Mouse (Mus musculus) embryonic facial prominence, embryonic 12.5 days (tissue): ENCODE measurements around the gene Slit2. TPM values are rescaled to one million over a fixed set of nuclear protein-coding genes. Genes with fewer than 3 reads are reported as not detected.
"Not testable (repeated sequence)": the region's sequence is repeated elsewhere in the genome, so short reads cannot be mapped to it uniquely, and the experiment has no call there.

ENCODE experiments used
- ATAC-seq: fragments of 200-750 bp; cut with Nextera tagmentation; 2 replicates; pipeline ENCODE4 v1.8.0; 2017; ENCODE audit not compliant: insufficient number of reproducible peaks, insufficient read depth, low FRiP score, low TSS enrichment
- H3K27ac ChIP-seq: fragments of 300-500 bp; sonication (generic); 2 replicates; pipeline ENCODE4 v1.5.1; 2016; ENCODE audit warnings: mild to moderate bottlenecking
- H3K27me3 ChIP-seq: fragments of 300-500 bp; sonication (generic); 2 replicates; pipeline ENCODE4 v1.6.1; 2016; ENCODE audit warnings: mild to moderate bottlenecking, moderate library complexity
- H3K36me3 ChIP-seq: fragments of 300-500 bp; sonication (generic); 2 replicates; pipeline ENCODE4 v1.6.1; 2016; ENCODE audit warnings: mild to moderate bottlenecking
- H3K4me1 ChIP-seq: fragments of 300-500 bp; sonication (generic); 2 replicates; pipeline ENCODE4 v1.6.1; 2016
- H3K4me2 ChIP-seq: fragments of 300-500 bp; sonication (generic); replicated peaks from 2 replicates; pipeline ENCODE4 v1.6.1; 2016; ENCODE audit warnings: mild to moderate bottlenecking, moderate library complexity
- H3K4me3 ChIP-seq: fragments of 300-500 bp; sonication (generic); 2 replicates; pipeline ENCODE4 v1.5.1; 2016; ENCODE audit warnings: mild to moderate bottlenecking
- H3K9ac ChIP-seq: fragments of 300-500 bp; sonication (generic); 2 replicates; pipeline ENCODE4 v1.6.1; 2016; ENCODE audit warnings: mild to moderate bottlenecking, moderate library complexity
- H3K9me3 ChIP-seq: fragments of 300-500 bp; sonication (generic); 2 replicates; pipeline ENCODE4 v1.6.1; 2016; ENCODE audit warnings: mild to moderate bottlenecking, moderate library complexity
- WGBS: fragments of 180-500 bp; shearing (Covaris S2); methylation state at CpG from one replicate; pipeline ENCODE4 v1.1.7; 2016; 5-methylcytosine and 5-hydroxymethylcytosine counted together
- polyA plus RNA-seq: library from polyadenylated mRNA; unstranded; fragments of >200 nt; fragmentation: Nextera tagmentation; extraction: Ambion mirVana; gene quantifications from 2 replicates; pipeline ENCODE4 v1.2.1, GENCODE M21; 2016

The Slit2 gene
- polyA plus RNA-seq, 1 experiment from 2014 or later, result 37.1 TPM

GRCm38 (mm10) chr5:48160829-48161228, 177.9 kb downstream of the Slit2 start:
- ATAC-seq, result no peak
- H3K4me2 ChIP-seq, result no peak overlapping the region
- H3K4me1 ChIP-seq, result no peaks in the 10 kb centered on the region
- 83% methylated on average over 3 of the region's 3 CpGs for WGBS
- no peak overlapping the region for H3K9ac ChIP-seq
- H3K9me3 ChIP-seq, result no peaks in the 10 kb centered on the region
- no peaks in the 10 kb centered on the region for H3K27me3 ChIP-seq
- no peak overlapping the region for H3K27ac ChIP-seq
- no peaks in the 10 kb centered on the region for H3K36me3 ChIP-seq
- no peak overlapping the region for H3K4me3 ChIP-seq

- no peak for ATAC-seq
- H3K27me3 ChIP-seq, result no peaks in the 10 kb centered on the region
- H3K4me2 ChIP-seq, result no peak overlapping the region
- H3K36me3 ChIP-seq, result no peaks in the 10 kb centered on the region
- 63% methylated on average over 9 of the region's 9 CpGs for WGBS
- no peak overlapping the region for H3K4me3 ChIP-seq
- no peak overlapping the region for H3K27ac ChIP-seq
- H3K4me1 ChIP-seq, result no peaks in the 10 kb centered on the region
- no peaks in the 10 kb centered on the region for H3K9me3 ChIP-seq
- no peak overlapping the region for H3K9ac ChIP-seq
Measured at GRCm38 (mm10) chr5:48181646-48182302, 198.8 kb downstream of the Slit2 start.

GRCm38 (mm10) chr5:48184358-48184757, 201.4 kb downstream of the Slit2 start:
- Histone ChIP-seq H3K27me3 (no peaks in the 10 kb centered on the region), H3K36me3 (no peaks in the 10 kb centered on the region), H3K27ac (no peak overlapping the region), H3K4me3 (no peak overlapping the region), H3K4me1 (no peaks in the 10 kb centered on the region; the same call in 1 of the 2 replicates), H3K9ac (no peak overlapping the region), H3K4me2 (no peak overlapping the region), H3K9me3 (no peaks in the 10 kb centered on the region)
- no peak for ATAC-seq
- WGBS, result 70% methylated on average over 8 of the region's 8 CpGs

GRCm38 (mm10) chr5:48187819-48188218, 204.9 kb downstream of the Slit2 start:
- no peak for ATAC-seq
- Histone ChIP-seq H3K4me3 (no peak overlapping the region), H3K36me3 (no peaks in the 10 kb centered on the region), H3K4me1 (no peaks in the 10 kb centered on the region; the same call in 1 of the 2 replicates), H3K9me3 (no peaks in the 10 kb centered on the region), H3K4me2 (no peak overlapping the region), H3K27me3 (no peaks in the 10 kb centered on the region), H3K27ac (no peak overlapping the region), H3K9ac (no peak overlapping the region)
- 79% methylated on average over 4 of the region's 4 CpGs for whole genome bisulfite sequencing

- Histone ChIP-seq H3K27me3 (no peaks in the 10 kb centered on the region), H3K4me2 (no peak overlapping the region), H3K9ac (no peak overlapping the region), H3K36me3 (0 out of 2 replicates have a peak, but pooled peaks cover 5% of the 10 kb centered on the region), H3K4me3 (no peak overlapping the region), H3K4me1 (no peaks in the 10 kb centered on the region), H3K9me3 (no peaks in the 10 kb centered on the region), H3K27ac (no peak overlapping the region)
- no peak for ATAC-seq
Measured at GRCm38 (mm10) chr5:48199380-48199779, 216.4 kb downstream of the Slit2 start.

GRCm38 (mm10) chr5:48215248-48215647, 232.3 kb downstream of the Slit2 start:
- Histone ChIP-seq H3K9ac (no peak overlapping the region), H3K4me1 (no peaks in the 10 kb centered on the region), H3K4me3 (no peak overlapping the region), H3K27me3 (no peaks in the 10 kb centered on the region), H3K27ac (no peak overlapping the region), H3K9me3 (no peaks in the 10 kb centered on the region), H3K4me2 (no peak overlapping the region), H3K36me3 (peaks cover 6% of the 10 kb centered on the region; the same call in 1 of the 2 replicates)
- ATAC-seq, result no peak
- WGBS, result 76% methylated on average over 2 of the region's 2 CpGs

- WGBS, result 80% methylated on average over 10 of the region's 10 CpGs
- H3K9me3 ChIP-seq, result no peaks in the 10 kb centered on the region
- H3K4me3 ChIP-seq, result no peak overlapping the region
- no peak overlapping the region for H3K27ac ChIP-seq
- no peak overlapping the region for H3K9ac ChIP-seq
- H3K36me3 ChIP-seq, result peaks cover 4% of the 10 kb centered on the region; the same call in 1 of the 2 replicates
- no peak overlapping the region for H3K4me2 ChIP-seq
- no peak for ATAC-seq
- no peaks in the 10 kb centered on the region for H3K27me3 ChIP-seq
- H3K4me1 ChIP-seq, result no peaks in the 10 kb centered on the region
Measured at GRCm38 (mm10) chr5:48219624-48220155, 236.8 kb downstream of the Slit2 start.

- WGBS, result 67% methylated on average over 2 of the region's 2 CpGs
- H3K27me3 ChIP-seq, result no peaks in the 10 kb centered on the region
Measured at GRCm38 (mm10) chr5:48225500-48225899, 242.6 kb downstream of the Slit2 start.

GRCm38 (mm10) chr5:48230430-48231080, 247.6 kb downstream of the Slit2 start:
- no peak overlapping the region for H3K27ac ChIP-seq
- no peaks in the 10 kb centered on the region for H3K4me1 ChIP-seq
- H3K27me3 ChIP-seq, result no peaks in the 10 kb centered on the region
- no peak overlapping the region for H3K9ac ChIP-seq
- no peaks in the 10 kb centered on the region for H3K9me3 ChIP-seq
- WGBS, result 71% methylated on average over 6 of the region's 6 CpGs
- no peaks in the 10 kb centered on the region; the same call in 1 of the 2 replicates for H3K36me3 ChIP-seq
- H3K4me2 ChIP-seq, result no peak overlapping the region
- H3K4me3 ChIP-seq, result no peak overlapping the region
- ATAC-seq, result no peak

More at GRCm38 (mm10) chr5:48225500-48225899, 242.6 kb downstream of the Slit2 start:
- Histone ChIP-seq H3K4me2 (no peak overlapping the region), H3K27ac (no peak overlapping the region), H3K4me3 (no peak overlapping the region), H3K9ac (no peak overlapping the region), H3K4me1 (no peaks in the 10 kb centered on the region), H3K36me3 (no peaks in the 10 kb centered on the region; the same call in 1 of the 2 replicates), H3K9me3 (no peaks in the 10 kb centered on the region)
- ATAC-seq, result no peak

- WGBS, result 76% methylated on average over 4 of the region's 4 CpGs
- H3K27ac ChIP-seq, result no peak overlapping the region
- H3K9ac ChIP-seq, result no peak overlapping the region
- no peak overlapping the region for H3K4me3 ChIP-seq
- H3K27me3 ChIP-seq, result no peaks in the 10 kb centered on the region
- no peak for ATAC-seq
- no peak overlapping the region for H3K4me2 ChIP-seq
- H3K9me3 ChIP-seq, result no peaks in the 10 kb centered on the region
- H3K36me3 ChIP-seq, result no peaks in the 10 kb centered on the region
- no peaks in the 10 kb centered on the region for H3K4me1 ChIP-seq
Measured at GRCm38 (mm10) chr5:48234728-48235127, 251.8 kb downstream of the Slit2 start.

- Histone ChIP-seq H3K4me3 (no peak overlapping the region), H3K27ac (no peak overlapping the region), H3K9ac (no peak overlapping the region), H3K9me3 (no peaks in the 10 kb centered on the region), H3K4me1 (no peaks in the 10 kb centered on the region), H3K4me2 (no peak overlapping the region), H3K27me3 (no peaks in the 10 kb centered on the region), H3K36me3 (no peaks in the 10 kb centered on the region)
- no peak for ATAC-seq
- WGBS, result 86% methylated on average over 6 of the region's 6 CpGs
Measured at GRCm38 (mm10) chr5:48235270-48235669, 252.3 kb downstream of the Slit2 start.

GRCm38 (mm10) chr5:48240751-48241150, 257.8 kb downstream of the Slit2 start:
- not testable (repeated sequence) for H3K4me1 ChIP-seq, H3K9me3 ChIP-seq, H3K27me3 ChIP-seq, H3K4me2 ChIP-seq, ATAC-seq, H3K36me3 ChIP-seq, H3K4me3 ChIP-seq, H3K9ac ChIP-seq, H3K27ac ChIP-seq
- 29% methylated on average over 6 of the region's 6 CpGs for WGBS
